Mouse (Mus musculus): ENCODE results near the gene Nhlh2. TPM values are rescaled to one million over a fixed set of nuclear protein-coding genes. Genes with fewer than 3 reads are reported as not detected.

Nhlh2 gene
- total and polyA plus RNA-seq, 3 experiments = not detected

DNA sequence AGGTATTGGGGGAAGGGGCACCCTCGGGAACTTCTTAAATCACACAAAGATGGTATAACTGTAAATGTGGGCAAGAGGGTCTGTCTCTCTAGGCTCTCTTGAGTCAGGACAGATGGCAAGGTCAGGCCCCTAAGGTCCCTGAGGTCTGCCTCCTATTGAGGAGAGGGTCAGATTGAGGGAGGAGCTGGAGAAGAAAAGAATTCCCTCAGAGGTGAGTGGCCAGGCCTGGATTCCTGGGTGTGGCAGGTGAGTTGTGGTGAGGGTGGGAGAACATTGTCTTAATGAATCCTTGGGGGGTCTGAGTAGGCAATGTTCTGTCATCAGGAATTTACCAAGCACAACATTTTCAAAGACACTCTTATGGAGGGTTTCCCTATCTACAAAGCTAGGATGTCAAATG, 10.7 kb downstream of the Nhlh2 start:
- Histone ChIP-seq H3K9ac (ENCODE audit: control insufficient read depth, low read depth, low read length, poor library complexity, severe bottlenecking) (no peak overlapping the region), H3K27me3 (ENCODE audit: control insufficient read depth in 1 of 2, insufficient read depth in 2 of 2, low read length in 2 of 2) (no peaks in the 10 kb centered on the region), H3K79me2 (ENCODE audit: control insufficient read depth, insufficient read depth, low read length, poor library complexity) (no peaks in the 10 kb centered on the region), H3K36me3 (ENCODE audit: control insufficient read depth in 1 of 2, insufficient read depth in 2 of 2, low read length in 2 of 2) (no peaks in the 10 kb centered on the region), H3K9me3 (replicated peaks; ENCODE audit: insufficient read depth, low read length) (no peaks in the 10 kb centered on the region), H3K27ac (ENCODE audit: control insufficient read depth, low read depth, low read length) (no peak overlapping the region), H3K4me3 (ENCODE audit: control insufficient read depth in 1 of 2, insufficient read depth in 1 of 2, low read depth in 2 of 2, low read length in 2 of 2) (no peak overlapping the region), H3K4me1 (ENCODE audit: control insufficient read depth in 1 of 2, insufficient read depth in 2 of 2, low read length in 2 of 2) (no peaks in the 10 kb centered on the region)
- TF ChIP-seq KAT2A (conservative IDR thresholded peaks at IDR 0.05; ENCODE audit: low read depth, low read length) (no peak), MYC (IDR thresholded peaks at IDR 0.05; ENCODE audit: low read depth, low read length) (no peak), HCFC1 (IDR thresholded peaks at IDR 0.05; ENCODE audit: low read depth, low read length) (no peak), USF2 (IDR thresholded peaks at IDR 0.05; ENCODE audit: borderline replicate concordance in 1 of 2, insufficient read depth in 1 of 2, low read depth in 1 of 2, low read length in 2 of 2) (no peak), GATA1 (IDR thresholded peaks at IDR 0.05; ENCODE audit: low read depth, low read length) (no peak), RCOR1 (IDR thresholded peaks at IDR 0.05; ENCODE audit: low read depth, low read length) (no peak), NRF1 (IDR thresholded peaks at IDR 0.05; ENCODE audit: insufficient read depth, low read depth, low read length, poor library complexity, severe bottlenecking) (no peak), NELFE (IDR thresholded peaks at IDR 0.05; ENCODE audit: low read depth, low read length) (no peak), EP300 (IDR thresholded peaks at IDR 0.05; ENCODE audit: low read depth in 1 of 2, low read length in 2 of 2) (no peak), ZNF384 (IDR thresholded peaks at IDR 0.05; ENCODE audit: low read depth, low read length) (no peak), TBP (IDR thresholded peaks at IDR 0.05; ENCODE audit: low read depth, low read length) (no peak), JUND (IDR thresholded peaks at IDR 0.05; ENCODE audit: low read depth, low read length) (no peak), MYB (IDR thresholded peaks at IDR 0.05; ENCODE audit: low read depth, low read length) (no peak), ZKSCAN1 (IDR thresholded peaks at IDR 0.05; ENCODE audit: low read depth, low read length) (no peak), SIN3A (IDR thresholded peaks at IDR 0.05; ENCODE audit: low read length) (no peak)
- DNase-seq (ENCODE audit: low read depth, low spot score) = no peak

DNA sequence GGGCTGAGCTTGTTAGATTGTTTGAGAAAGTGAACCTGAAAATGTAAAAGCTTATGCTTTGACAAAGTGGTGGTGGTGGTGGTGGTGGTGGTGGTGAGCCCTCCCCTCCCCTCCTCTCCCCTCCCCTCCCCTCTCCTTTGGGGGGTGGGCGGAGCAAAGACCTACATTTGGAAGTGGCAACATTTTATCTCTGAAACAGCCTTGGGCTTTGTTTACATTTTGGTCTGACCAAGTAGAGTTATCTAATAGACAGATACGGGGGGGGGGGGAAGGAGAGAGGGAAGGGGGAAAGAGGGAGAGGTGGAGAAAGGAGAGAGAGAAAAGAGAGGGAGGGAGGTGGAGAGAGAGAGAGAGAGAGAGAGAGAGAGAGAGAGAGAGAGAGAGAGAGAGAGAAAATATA, 12.8 kb downstream of the Nhlh2 start:
- Histone ChIP-seq H3K36me3 (ENCODE audit: control insufficient read depth in 1 of 2, insufficient read depth in 2 of 2, low read length in 2 of 2) (no peaks in the 10 kb centered on the region), H3K9me3 (replicated peaks; ENCODE audit: insufficient read depth, low read length) (no peaks in the 10 kb centered on the region), H3K27me3 (ENCODE audit: control insufficient read depth in 1 of 2, insufficient read depth in 2 of 2, low read length in 2 of 2) (no peaks in the 10 kb centered on the region), H3K27ac (ENCODE audit: control insufficient read depth, low read depth, low read length) (no peak overlapping the region), H3K9ac (ENCODE audit: control insufficient read depth, low read depth, low read length, poor library complexity, severe bottlenecking) (no peak overlapping the region), H3K4me3 (ENCODE audit: control insufficient read depth in 1 of 2, insufficient read depth in 1 of 2, low read depth in 2 of 2, low read length in 2 of 2) (no peak overlapping the region), H3K79me2 (ENCODE audit: control insufficient read depth, insufficient read depth, low read length, poor library complexity) (no peaks in the 10 kb centered on the region), H3K4me1 (ENCODE audit: control insufficient read depth in 1 of 2, insufficient read depth in 2 of 2, low read length in 2 of 2) (no peaks in the 10 kb centered on the region)
- TF ChIP-seq JUND (IDR thresholded peaks at IDR 0.05; ENCODE audit: low read depth, low read length) = no peak
- no peak for TF ChIP-seq MEF2A (IDR thresholded peaks at IDR 0.05; ENCODE audit: extremely low read depth, insufficient replicate concordance, low read depth, low read length, poor library complexity, severe bottlenecking)
- TF ChIP-seq UBTF (IDR thresholded peaks at IDR 0.05; ENCODE audit: borderline replicate concordance, insufficient read depth, low read depth, low read length) = no peak
- no peak for TF ChIP-seq HCFC1 (IDR thresholded peaks at IDR 0.05; ENCODE audit: low read depth, low read length)
- no peak for DNase-seq (ENCODE audit: low read depth, low spot score)

Measured in MEL (cell line).